Comparison of ENCODE assay signal across 8 mouse cellular contexts in the genomic region with DNA sequence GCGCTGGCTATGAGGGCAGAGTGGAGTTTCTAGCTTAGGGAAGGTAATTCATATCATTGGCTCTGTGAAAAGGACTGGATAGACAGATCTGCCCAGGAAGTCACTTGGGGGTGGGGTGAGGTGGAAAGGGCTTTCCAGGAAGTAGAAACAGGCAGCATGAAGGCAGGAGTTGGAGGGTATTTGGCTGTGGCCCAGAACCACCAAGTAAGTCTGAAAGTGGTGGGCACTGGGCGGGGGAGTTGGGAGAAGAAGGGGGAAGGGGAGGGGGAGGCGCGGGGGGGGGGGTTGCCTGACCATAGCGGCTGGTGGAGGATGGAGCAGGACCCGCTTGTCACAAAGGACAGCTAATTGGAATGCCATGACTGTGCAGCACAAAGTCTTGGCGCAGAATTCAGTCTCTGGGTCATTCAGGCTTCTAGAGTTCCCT. TPM values are rescaled to one million over a fixed set of nuclear protein-coding genes. Genes with fewer than 3 reads are reported as not detected.
DNase-seq lines count a peak whose midpoint lies in the region; ATAC-seq and TF ChIP-seq lines count a peak whose summit lies in the region.

No protein-coding gene starts in this region.

- peak overlapping the region; percentile 75 for H3K9ac ChIP-seq in ES-E14 (ENCODE audit: insufficient read depth, low read depth, low read length, poor library complexity, severe bottlenecking)
- peak overlapping the region; percentile 63 for H3K9ac ChIP-seq in forebrain, embryonic 14.5 days (ENCODE audit: low read length)

- H3K27me3 ChIP-seq in forebrain, embryonic 14.5 days (replicated peaks; ENCODE audit: control insufficient read depth, insufficient read depth, low read length): no peaks in the 10 kb centered on the region

- peak overlapping the region; percentile 67 to 95 for H3K4me3 ChIP-seq in ES-E14 (ENCODE audit: insufficient read depth in 1 of 2, low read depth in 1 of 2, low read length in 2 of 2, poor library complexity in 1 of 2, severe bottlenecking in 1 of 2)
- peak overlapping the region; percentile 38 for H3K4me3 ChIP-seq in forebrain, embryonic 14.5 days (ENCODE audit: low read depth, low read length)

- in situ Hi-C loops in ES-E14 (cut with MboI; ENCODE audit: low sequenced_read_pairs in 2 of 2, unreplicated experiment in 2 of 2): no loop called here

- peak; percentile 83 for ATAC-seq in forebrain, embryonic 14.5 days
- ATAC-seq in megakaryocyte, adult 5-6 weeks (ENCODE audit: poor library complexity, severe bottlenecking): peak; percentile 55

- peak overlapping the region; percentile 67 for H3K4me2 ChIP-seq in forebrain, embryonic 14.5 days (ENCODE audit: low read length)

- H3K4me1 ChIP-seq in ES-E14 (ENCODE audit: control insufficient read depth in 2 of 2, insufficient read depth in 2 of 2, low read length in 2 of 2, poor library complexity in 1 of 2): peaks cover 0 to 2% of the 10 kb centered on the region in 2 experiments; a peak in 1 of 4 replicates
- H3K4me1 ChIP-seq in forebrain, embryonic 14.5 days (ENCODE audit: control insufficient read depth, insufficient read depth, low read length): peaks cover 6% of the 10 kb centered on the region; the same call in 1 of the 2 replicates

- no peaks in the 10 kb centered on the region for H3K9me3 ChIP-seq in ES-E14 (ENCODE audit: control insufficient read depth, insufficient read depth, low read depth, low read length)
- H3K9me3 ChIP-seq in forebrain, embryonic 14.5 days (replicated peaks; ENCODE audit: control insufficient read depth, low read length): no peaks in the 10 kb centered on the region

- peak overlapping the region; percentile 14; the same call in 1 of the 2 replicates for H3K27ac ChIP-seq in ES-E14 (ENCODE audit: insufficient read depth, low read depth, low read length, poor library complexity, severe bottlenecking)
- no peak overlapping the region for H3K27ac ChIP-seq in forebrain, embryonic 14.5 days (ENCODE audit: low read depth, low read length)

- peak; percentile 10 for DNase-seq in adrenal gland, postnatal 25 days
- DNase-seq in adrenal gland, postnatal 4 days (ENCODE audit: low spot score in 2 of 2): no peak
- no peak for DNase-seq in ES-E14 (ENCODE audit: low read depth, low spot score)
- peak; percentile 40 for DNase-seq in forebrain, embryonic 14.5 days (ENCODE audit: low spot score)
- peak; percentile 29 for DNase-seq in kidney, postnatal 14 days
- DNase-seq in thymus, postnatal 25 days: peak; percentile 35
- DNase-seq in frontal cortex, postnatal 14 days (ENCODE audit: low spot score in 2 of 2): no peak

- 10% methylated on average over 5 of the region's 7 CpGs for WGBS in forebrain, embryonic 14.5 days

- no peaks in the 10 kb centered on the region for H3K36me3 ChIP-seq in ES-E14 (ENCODE audit: control insufficient read depth, insufficient read depth, low read length, poor library complexity, severe bottlenecking)
- H3K36me3 ChIP-seq in forebrain, embryonic 14.5 days (ENCODE audit: control insufficient read depth, insufficient read depth, low read length): no peaks in the 10 kb centered on the region

TF ChIP-seq in ES-E14, 5 proteins besides CTCF, POLR2A, EP300 and RAD21:
- TF ChIP-seq CHD2 (IDR thresholded peaks at IDR 0.05; ENCODE audit: low read depth, low read length) (no peak), HCFC1 (IDR thresholded peaks at IDR 0.05; ENCODE audit: borderline replicate concordance, insufficient read depth, low read length) (no peak), ZC3H11A (IDR thresholded peaks at IDR 0.05; ENCODE audit: borderline replicate concordance, low read depth, low read length) (no peak), MAFK (IDR thresholded peaks at IDR 0.05; ENCODE audit: insufficient read depth, low read depth, low read length) (no peak), ZNF384 (IDR thresholded peaks at IDR 0.05; ENCODE audit: low read depth, low read length) (no peak)

RNA-seq across cellular contexts. Expression of a gene that starts 0.5 kb away (rescaled TPM):
- total RNA-seq in adrenal gland, postnatal 25 days (2021): 20.6 and 32.9 TPM in 2 replicates
- total RNA-seq in adrenal gland, postnatal 4 days (2021): 10 to 100 TPM; 40.2 to 43.8 TPM
- 13.1 and 15.3 TPM in 2 replicates for total RNA-seq in ES-E14 (2012; rRNA removed)
- 2.4 and 2.5 TPM in 2 replicates for polyA plus RNA-seq in forebrain, embryonic 14.5 days (2014; fragmentation: Nextera tagmentation; extraction: Ambion mirVana)
- 22.9 and 27.2 TPM in 2 replicates for total RNA-seq in megakaryocyte, adult 5-6 weeks (2015)
- 48.4 and 58.0 TPM in 2 replicates for total RNA-seq in megakaryocyte, adult 5-6 weeks (2017)

RNA-seq across cellular contexts. Expression of a gene that starts 24.9 kb away (rescaled TPM):
- total RNA-seq in adrenal gland, postnatal 25 days (2021): 0.43 TPM in 1 of 2 replicates, not detected in the other
- under 1 TPM in 1 of 2 experiments, not detected in 1; 0.39 TPM for total RNA-seq in adrenal gland, postnatal 4 days (2021)
- 3.5 and 7.9 TPM in 2 replicates for total RNA-seq in ES-E14 (2012; rRNA removed)
- polyA plus RNA-seq in forebrain, embryonic 14.5 days (2014; fragmentation: Nextera tagmentation; extraction: Ambion mirVana): 0.15 and 0.20 TPM in 2 replicates
- not detected in 2 replicates for total RNA-seq in megakaryocyte, adult 5-6 weeks (2015)
- 1.4 TPM in 1 of 2 replicates, not detected in the other for total RNA-seq in megakaryocyte, adult 5-6 weeks (2017)

RNA-seq across cellular contexts. Expression of a gene that starts 34.4 kb away (rescaled TPM):
- 28.9 and 43.5 TPM in 2 replicates for total RNA-seq in adrenal gland, postnatal 25 days (2021)
- 10 to 100 TPM; 44.9 to 45.2 TPM for total RNA-seq in adrenal gland, postnatal 4 days (2021)
- 42.5 and 48.6 TPM in 2 replicates for total RNA-seq in ES-E14 (2012; rRNA removed)
- polyA plus RNA-seq in forebrain, embryonic 14.5 days (2014; fragmentation: Nextera tagmentation; extraction: Ambion mirVana): 112 and 121 TPM in 2 replicates
- total RNA-seq in megakaryocyte, adult 5-6 weeks (2015): 28.2 and 36.8 TPM in 2 replicates
- total RNA-seq in megakaryocyte, adult 5-6 weeks (2017): 36.5 and 56.0 TPM in 2 replicates

RNA-seq across cellular contexts. Expression of a gene that starts 46.5 kb away (rescaled TPM):
- 27.8 and 33.9 TPM in 2 replicates for total RNA-seq in adrenal gland, postnatal 25 days (2021)
- 10 to 100 TPM; 24.8 to 26.2 TPM for total RNA-seq in adrenal gland, postnatal 4 days (2021)
- total RNA-seq in ES-E14 (2012; rRNA removed): 15.9 and 18.7 TPM in 2 replicates
- polyA plus RNA-seq in forebrain, embryonic 14.5 days (2014; fragmentation: Nextera tagmentation; extraction: Ambion mirVana): 38.3 and 49.0 TPM in 2 replicates
- total RNA-seq in megakaryocyte, adult 5-6 weeks (2015): 18.4 and 31.5 TPM in 2 replicates
- 42.8 and 64.4 TPM in 2 replicates for total RNA-seq in megakaryocyte, adult 5-6 weeks (2017)

RNA-seq across cellular contexts. Expression of a gene that starts 46.7 kb away (rescaled TPM):
- total RNA-seq in adrenal gland, postnatal 25 days (2021): 31.8 and 38.5 TPM in 2 replicates
- 10 to 100 TPM; 21.4 to 25.3 TPM for total RNA-seq in adrenal gland, postnatal 4 days (2021)
- 18.8 and 19.9 TPM in 2 replicates for total RNA-seq in ES-E14 (2012; rRNA removed)
- polyA plus RNA-seq in forebrain, embryonic 14.5 days (2014; fragmentation: Nextera tagmentation; extraction: Ambion mirVana): 13.9 and 18.2 TPM in 2 replicates
- 25.1 and 27.1 TPM in 2 replicates for total RNA-seq in megakaryocyte, adult 5-6 weeks (2015)
- 21.1 and 24.6 TPM in 2 replicates for total RNA-seq in megakaryocyte, adult 5-6 weeks (2017)

Comparison
In these comparisons a context has a peak if more than half of its experiments do, and no peak if none do; other contexts are left out.
1. DNase-seq: peak in adrenal gland, postnatal 25 days (single experiment), forebrain, embryonic 14.5 days (single experiment), kidney, postnatal 14 days (single experiment) and thymus, postnatal 25 days (single experiment); none in adrenal gland, postnatal 4 days (0 of 2), ES-E14 (single experiment) and frontal cortex, postnatal 14 days (0 of 2).